Comparison of ENCODE assay signal across 10 mouse cellular contexts in genomic region chr12:29868295-29868694, GRCm38 (mm10).
DNase-seq lines count a peak whose midpoint lies in the region; ATAC-seq and TF ChIP-seq lines count a peak whose summit lies in the region.
"Had no signal": no experiment of that assay in that cellular context is flagged by ENCODE, and none has a peak within 500 bp of the region (broad histone marks: within the 10 kb centered on the region; RNA-seq: fewer than 3 reads in every experiment).

No protein-coding gene starts in this region.

- peaks cover 31% of the 10 kb centered on the region for H3K4me1 ChIP-seq in hindbrain, embryonic 15.5 days (replicated peaks)
- peaks cover 21% of the 10 kb centered on the region for H3K4me1 ChIP-seq in hindbrain, embryonic 10.5 days (replicated peaks)
- peaks cover 32% of the 10 kb centered on the region for H3K4me1 ChIP-seq in midbrain, embryonic 16.5 days (ENCODE audit: control insufficient read depth, insufficient read depth, low read length)
- H3K4me1 ChIP-seq in midbrain, embryonic 11.5 days (ENCODE audit: control insufficient read depth, insufficient read depth, low read length): peaks cover 13% of the 10 kb centered on the region
- H3K4me1 ChIP-seq in midbrain, postnatal 0 days (ENCODE audit: insufficient read depth, low read length): peaks cover 14% of the 10 kb centered on the region
- H3K4me1 ChIP-seq in heart, embryonic 11.5 days (ENCODE audit: control insufficient read depth, insufficient read depth, low read length): peaks cover 7% of the 10 kb centered on the region; the same call in 1 of the 2 replicates

- no peaks in the 10 kb centered on the region for H3K27me3 ChIP-seq in hindbrain, embryonic 15.5 days
- H3K27me3 ChIP-seq in hindbrain, embryonic 10.5 days (ENCODE audit: insufficient read depth, poor library complexity, severe bottlenecking): no peaks in the 10 kb centered on the region
- no peaks in the 10 kb centered on the region for H3K27me3 ChIP-seq in midbrain, embryonic 16.5 days (ENCODE audit: control insufficient read depth, insufficient read depth, low read depth, low read length)
- no peaks in the 10 kb centered on the region for H3K27me3 ChIP-seq in midbrain, embryonic 11.5 days (ENCODE audit: control insufficient read depth, insufficient read depth, low read length)
- no peaks in the 10 kb centered on the region for H3K27me3 ChIP-seq in midbrain, postnatal 0 days (ENCODE audit: insufficient read depth, low read length)
- H3K27me3 ChIP-seq in heart, embryonic 11.5 days (ENCODE audit: control insufficient read depth, insufficient read depth, low read length): no peaks in the 10 kb centered on the region
- H3K27me3 ChIP-seq: limb, embryonic 12.5 days had no signal

- peak; percentile 13 for DNase-seq in adrenal gland, adult 8-10 months
- DNase-seq in adrenal gland, adult 18-20 months (ENCODE audit: low spot score in 2 of 2): no peak
- DNase-seq in hindbrain, embryonic 10.5 days (ENCODE audit: low spot score): no peak
- no peak for DNase-seq in midbrain, embryonic 11.5 days (ENCODE audit: low spot score, missing footprints)
- peak; percentile 83 for DNase-seq in midbrain, postnatal 0 days (ENCODE audit: low spot score)
- DNase-seq: heart, adult 18-20 months had no signal

- no peak for TF ChIP-seq CTCF in midbrain, postnatal 0 days (IDR thresholded peaks at IDR 0.05)

- H3K4me3 ChIP-seq in hindbrain, embryonic 15.5 days: no peak overlapping the region
- no peak overlapping the region for H3K4me3 ChIP-seq in hindbrain, embryonic 10.5 days
- H3K4me3 ChIP-seq in midbrain, embryonic 16.5 days (ENCODE audit: low read depth, low read length): no peak overlapping the region
- H3K4me3 ChIP-seq in midbrain, embryonic 11.5 days (ENCODE audit: low read depth, low read length): no peak overlapping the region
- H3K4me3 ChIP-seq in midbrain, postnatal 0 days (ENCODE audit: low read depth, low read length): no peak overlapping the region
- no peak overlapping the region for H3K4me3 ChIP-seq in heart, embryonic 11.5 days (ENCODE audit: low read depth, low read length)
- H3K4me3 ChIP-seq: limb, embryonic 12.5 days had no signal

- H3K9me3 ChIP-seq in hindbrain, embryonic 15.5 days: no peaks in the 10 kb centered on the region
- H3K9me3 ChIP-seq in hindbrain, embryonic 10.5 days: no peaks in the 10 kb centered on the region
- no peaks in the 10 kb centered on the region for H3K9me3 ChIP-seq in midbrain, embryonic 16.5 days (replicated peaks; ENCODE audit: control insufficient read depth, low read length, poor library complexity, severe bottlenecking)
- H3K9me3 ChIP-seq in midbrain, embryonic 11.5 days (ENCODE audit: control insufficient read depth, low read length): no peaks in the 10 kb centered on the region
- no peaks in the 10 kb centered on the region for H3K9me3 ChIP-seq in midbrain, postnatal 0 days (ENCODE audit: low read length)
- no peaks in the 10 kb centered on the region for H3K9me3 ChIP-seq in heart, embryonic 11.5 days (replicated peaks; ENCODE audit: control insufficient read depth, low read length)
- H3K9me3 ChIP-seq: limb, embryonic 12.5 days had no signal

- no peak overlapping the region for H3K9ac ChIP-seq in hindbrain, embryonic 15.5 days
- H3K9ac ChIP-seq in midbrain, embryonic 16.5 days (ENCODE audit: low read depth, low read length): no peak overlapping the region
- H3K9ac ChIP-seq in midbrain, embryonic 11.5 days (ENCODE audit: low read length): no peak overlapping the region
- no peak overlapping the region for H3K9ac ChIP-seq in midbrain, postnatal 0 days (replicated peaks; ENCODE audit: low read length, poor library complexity, severe bottlenecking)
- no peak overlapping the region for H3K9ac ChIP-seq in heart, embryonic 11.5 days (ENCODE audit: low read depth, low read length)
- H3K9ac ChIP-seq: limb, embryonic 12.5 days had no signal

- H3K36me3 ChIP-seq in hindbrain, embryonic 15.5 days: peaks cover 9% of the 10 kb centered on the region
- no peaks in the 10 kb centered on the region for H3K36me3 ChIP-seq in hindbrain, embryonic 10.5 days
- H3K36me3 ChIP-seq in midbrain, embryonic 16.5 days (ENCODE audit: control insufficient read depth, insufficient read depth, low read length): peaks cover 9% of the 10 kb centered on the region; the same call in 1 of the 2 replicates
- no peaks in the 10 kb centered on the region for H3K36me3 ChIP-seq in midbrain, embryonic 11.5 days (ENCODE audit: control insufficient read depth, insufficient read depth, low read length)
- H3K36me3 ChIP-seq in midbrain, postnatal 0 days (ENCODE audit: insufficient read depth, low read length): peaks cover 16% of the 10 kb centered on the region; the same call in 1 of the 2 replicates
- H3K36me3 ChIP-seq in heart, embryonic 11.5 days (ENCODE audit: control insufficient read depth, insufficient read depth, low read length): no peaks in the 10 kb centered on the region
- H3K36me3 ChIP-seq: limb, embryonic 12.5 days had no signal

- peak overlapping the region; percentile 56; the same call in 1 of the 2 replicates for H3K27ac ChIP-seq in hindbrain, embryonic 15.5 days (replicated peaks)
- no peak overlapping the region for H3K27ac ChIP-seq in hindbrain, embryonic 10.5 days
- peak overlapping the region; percentile 51 for H3K27ac ChIP-seq in midbrain, embryonic 16.5 days (ENCODE audit: low read length)
- H3K27ac ChIP-seq in midbrain, embryonic 11.5 days (ENCODE audit: low read depth, low read length): no peak overlapping the region
- peak overlapping the region; percentile 49 for H3K27ac ChIP-seq in midbrain, postnatal 0 days (ENCODE audit: low read depth, low read length)
- no peak overlapping the region for H3K27ac ChIP-seq in heart, embryonic 11.5 days (ENCODE audit: low read depth, low read length)
- H3K27ac ChIP-seq: limb, embryonic 12.5 days had no signal

- no peak overlapping the region for H3K4me2 ChIP-seq in hindbrain, embryonic 15.5 days
- no peak overlapping the region for H3K4me2 ChIP-seq in midbrain, embryonic 16.5 days (ENCODE audit: low read length)
- H3K4me2 ChIP-seq in midbrain, embryonic 11.5 days: no peak overlapping the region
- H3K4me2 ChIP-seq in midbrain, postnatal 0 days (ENCODE audit: low read depth, low read length, poor library complexity, severe bottlenecking): no peak overlapping the region
- no peak overlapping the region for H3K4me2 ChIP-seq in heart, embryonic 11.5 days
- H3K4me2 ChIP-seq: limb, embryonic 12.5 days had no signal

- WGBS in hindbrain, embryonic 15.5 days: 27% methylated on average over 4 of the region's 4 CpGs
- WGBS in hindbrain, embryonic 10.5 days: 79% methylated on average over 4 of the region's 4 CpGs
- 55% methylated on average over 4 of the region's 4 CpGs for WGBS in midbrain, embryonic 16.5 days
- WGBS in midbrain, embryonic 11.5 days: 80% methylated on average over 4 of the region's 4 CpGs
- 44% methylated on average over 4 of the region's 4 CpGs for WGBS in midbrain, postnatal 0 days
- 76% methylated on average over 4 of the region's 4 CpGs for WGBS in heart, embryonic 11.5 days (ENCODE audit: insufficient replicate concordance)

- no peak for ATAC-seq in hindbrain, embryonic 15.5 days (ENCODE audit: low FRiP score, low read depth)
- ATAC-seq in midbrain, embryonic 16.5 days: no peak
- no peak for ATAC-seq in midbrain, embryonic 11.5 days (ENCODE audit: low FRiP score)
- no peak; the same call in 1 of the 2 replicates for ATAC-seq in midbrain, postnatal 0 days (ENCODE audit: low FRiP score)
- no peak for ATAC-seq in heart, embryonic 11.5 days (replicated peaks; ENCODE audit: insufficient number of reproducible peaks, low FRiP score, low TSS enrichment)

Comparison
In these comparisons a context has a peak if more than half of its experiments do, and no peak if none do; other contexts are left out.
1. DNase-seq: peak in adrenal gland, adult 8-10 months (single experiment) and midbrain, postnatal 0 days (single experiment); none in adrenal gland, adult 18-20 months (0 of 2), hindbrain, embryonic 10.5 days (single experiment) and midbrain, embryonic 11.5 days (single experiment).
2. H3K27ac ChIP-seq: peak in hindbrain, embryonic 15.5 days (single experiment), midbrain, embryonic 16.5 days (single experiment) and midbrain, postnatal 0 days (single experiment); none in hindbrain, embryonic 10.5 days (single experiment), midbrain, embryonic 11.5 days (single experiment) and heart, embryonic 11.5 days (single experiment).